In genomic region chr13:12103017-12103416, GRCm38 (mm10) we compare ENCODE assay signal across 18 mouse cellular contexts. TPM values are rescaled to one million over a fixed set of nuclear protein-coding genes. Genes with fewer than 3 reads are reported as not detected.
DNase-seq lines count a peak whose midpoint lies in the region; ATAC-seq and TF ChIP-seq lines count a peak whose summit lies in the region.
"Had no signal": no experiment of that assay in that cellular context is flagged by ENCODE, and none has a peak within 500 bp of the region (broad histone marks: within the 10 kb centered on the region; RNA-seq: fewer than 3 reads in every experiment).

No protein-coding gene starts in this region.

- peak overlapping the region in 1 of 2 experiments; percentile 94; a peak in 1 of 4 replicates for H3K27ac ChIP-seq in heart, embryonic 14.5 days (replicated peaks in 1 of 2; ENCODE audit: control insufficient read depth in 1 of 2, insufficient read depth in 1 of 2, low read depth in 2 of 2, low read length in 2 of 2)
- H3K27ac ChIP-seq in midbrain, embryonic 13.5 days = no peak overlapping the region
- H3K27ac ChIP-seq in midbrain, embryonic 10.5 days (replicated peaks) = no peak overlapping the region
- no peak overlapping the region for H3K27ac ChIP-seq in midbrain, postnatal 0 days (ENCODE audit: low read depth, low read length)
- H3K27ac ChIP-seq: forebrain, embryonic 13.5 days had no signal

- H3K9ac ChIP-seq in heart, embryonic 14.5 days (ENCODE audit: low read length) = peak overlapping the region; percentile 58
- H3K9ac ChIP-seq in midbrain, embryonic 13.5 days (replicated peaks) = no peak overlapping the region
- H3K9ac ChIP-seq in midbrain, postnatal 0 days (replicated peaks; ENCODE audit: low read length, poor library complexity, severe bottlenecking) = no peak overlapping the region
- H3K9ac ChIP-seq: forebrain, embryonic 13.5 days had no signal

- H3K4me2 ChIP-seq in heart, embryonic 14.5 days (ENCODE audit: low read length) = peak overlapping the region; percentile 73
- H3K4me2 ChIP-seq in midbrain, embryonic 13.5 days (replicated peaks) = peak overlapping the region; percentile 17; the same call in 1 of the 2 replicates
- peak overlapping the region; percentile 75 for H3K4me2 ChIP-seq in midbrain, postnatal 0 days (ENCODE audit: low read depth, low read length, poor library complexity, severe bottlenecking)
- H3K4me2 ChIP-seq: forebrain, embryonic 13.5 days had no signal

- no peaks in the 10 kb centered on the region for H3K27me3 ChIP-seq in heart, embryonic 14.5 days (ENCODE audit: control insufficient read depth, insufficient read depth, low read length)
- peaks cover 37% of the 10 kb centered on the region for H3K27me3 ChIP-seq in midbrain, embryonic 13.5 days
- H3K27me3 ChIP-seq in midbrain, embryonic 10.5 days (ENCODE audit: low read depth, poor library complexity, severe bottlenecking) = peaks cover 62% of the 10 kb centered on the region
- no peaks in the 10 kb centered on the region for H3K27me3 ChIP-seq in midbrain, postnatal 0 days (ENCODE audit: insufficient read depth, low read length)

- peaks cover 33 to 47% of the 10 kb centered on the region in 2 experiments for H3K4me1 ChIP-seq in heart, embryonic 14.5 days (ENCODE audit: control insufficient read depth in 2 of 2, insufficient read depth in 2 of 2, low read length in 2 of 2)
- peaks cover 24% of the 10 kb centered on the region for H3K4me1 ChIP-seq in midbrain, embryonic 13.5 days (replicated peaks)
- peaks cover 20% of the 10 kb centered on the region for H3K4me1 ChIP-seq in midbrain, embryonic 10.5 days
- no peaks in the 10 kb centered on the region for H3K4me1 ChIP-seq in midbrain, postnatal 0 days (ENCODE audit: insufficient read depth, low read length)

- no peak for TF ChIP-seq CTCF in midbrain, postnatal 0 days (IDR thresholded peaks at IDR 0.05)

- intact Hi-C loops in heart, postnatal 36 days (cut with DNase I) = loop anchor here (10.0 kb wide), 1 partner anchor 238 kb away; no protein-coding TSS in a partner anchor

- peak overlapping the region; percentile 4 to 96; a peak in 3 of 4 replicates for H3K4me3 ChIP-seq in heart, embryonic 14.5 days (ENCODE audit: control insufficient read depth in 1 of 2, insufficient read depth in 1 of 2, low read depth in 1 of 2, low read length in 2 of 2)
- H3K4me3 ChIP-seq in midbrain, embryonic 13.5 days (replicated peaks) = no peak overlapping the region
- no peak overlapping the region for H3K4me3 ChIP-seq in midbrain, embryonic 10.5 days
- no peak overlapping the region for H3K4me3 ChIP-seq in midbrain, postnatal 0 days (ENCODE audit: low read depth, low read length)
- H3K4me3 ChIP-seq: forebrain, embryonic 13.5 days had no signal

- 52% methylated on average over 3 of the region's 3 CpGs for WGBS in heart, embryonic 14.5 days
- WGBS in midbrain, embryonic 13.5 days = 57% methylated on average over 3 of the region's 3 CpGs
- WGBS in midbrain, embryonic 10.5 days = 60% methylated on average over 3 of the region's 3 CpGs
- WGBS in midbrain, postnatal 0 days = 58% methylated on average over 3 of the region's 3 CpGs

- DNase-seq in heart, postnatal 36 days = no peak
- no peak for DNase-seq in midbrain, embryonic 10.5 days (ENCODE audit: low spot score)
- DNase-seq in cerebellum, postnatal 14 days = peak; percentile 32 to 61
- no peak for DNase-seq in midbrain, postnatal 0 days (ENCODE audit: low spot score)
- DNase-seq: adrenal gland, adult 2 months; embryo, embryonic 11 days; kidney, adult 11 months; kidney, postnatal 14 days; liver; lung, adult 18-20 months; lung, postnatal 36 days; retina, postnatal 1 day; thymus, adult 2 months had no signal

- no peak for ATAC-seq in heart, embryonic 14.5 days (ENCODE audit: insufficient number of reproducible peaks, insufficient read depth, low FRiP score, low read depth)
- no peak for ATAC-seq in midbrain, embryonic 13.5 days
- no peak for ATAC-seq in midbrain, postnatal 0 days (ENCODE audit: low FRiP score)
- no peak for ATAC-seq in monocyte, adult 5-6 weeks (replicated peaks; ENCODE audit: insufficient number of reproducible peaks, low FRiP score, low TSS enrichment, poor library complexity, severe bottlenecking)
- ATAC-seq: CD4-positive, CD25-positive, alpha-beta regulatory T cell, adult 4 months; forebrain, embryonic 13.5 days had no signal

- 0 out of 2 replicates have a peak, but pooled peaks cover 6% of the 10 kb centered on the region for H3K36me3 ChIP-seq in heart, embryonic 14.5 days (ENCODE audit: control insufficient read depth, insufficient read depth, low read length)
- no peaks in the 10 kb centered on the region for H3K36me3 ChIP-seq in midbrain, embryonic 13.5 days
- no peaks in the 10 kb centered on the region for H3K36me3 ChIP-seq in midbrain, embryonic 10.5 days
- no peaks in the 10 kb centered on the region for H3K36me3 ChIP-seq in midbrain, postnatal 0 days (ENCODE audit: insufficient read depth, low read length)

- no peaks in the 10 kb centered on the region for H3K9me3 ChIP-seq in heart, embryonic 14.5 days (ENCODE audit: control insufficient read depth, low read length)
- H3K9me3 ChIP-seq in midbrain, embryonic 13.5 days = no peaks in the 10 kb centered on the region
- no peaks in the 10 kb centered on the region for H3K9me3 ChIP-seq in midbrain, embryonic 10.5 days (replicated peaks)
- no peaks in the 10 kb centered on the region for H3K9me3 ChIP-seq in midbrain, postnatal 0 days (ENCODE audit: low read length)
- H3K9me3 ChIP-seq: forebrain, embryonic 13.5 days had no signal

RNA-seq across cellular contexts. Expression of gene Ryr2, which starts 3.7 kb away (rescaled TPM):
- 64.8 and 69.1 TPM in 2 replicates for polyA plus RNA-seq in heart, embryonic 14.5 days (2014; fragmentation: Nextera tagmentation; extraction: Ambion mirVana)
- total RNA-seq in heart, postnatal 36 days (2021) = 1,000 to 10,000 TPM in 1 of 2 experiments, 100 to 1,000 TPM in 1; 988 to 1,013 TPM
- 2.5 and 2.7 TPM in 2 replicates for polyA plus RNA-seq in midbrain, embryonic 13.5 days (2015; fragmentation: Nextera tagmentation; extraction: Ambion mirVana)
- polyA plus RNA-seq in midbrain, embryonic 10.5 days (2016; fragmentation: Nextera tagmentation; extraction: Ambion mirVana) = 0.07 and 0.31 TPM in 2 replicates
- total RNA-seq in midbrain, postnatal 0 days (2014; rRNA removed) = 22.5 and 41.9 TPM in 2 replicates
- 2.6 and 3.5 TPM in 2 replicates for polyA plus RNA-seq in midbrain, postnatal 0 days (2015; fragmentation: Nextera tagmentation; extraction: Ambion mirVana)
- 0.19 TPM in 1 of 3 replicates, not detected in the others for total RNA-seq in monocyte, adult 5-6 weeks (2017)

Comparison
In these comparisons a context has a peak if more than half of its experiments do, and no peak if none do; other contexts are left out.
1. H3K4me2 ChIP-seq: peak in every context shown above with its lines; median percentile 75 in midbrain, postnatal 0 days; 73 in heart, embryonic 14.5 days; 17 in midbrain, embryonic 13.5 days.
2. H3K4me3 ChIP-seq: peak in heart, embryonic 14.5 days (2 of 2); none in midbrain, embryonic 13.5 days (single experiment), midbrain, embryonic 10.5 days (single experiment) and midbrain, postnatal 0 days (single experiment).
3. DNase-seq: peak in cerebellum, postnatal 14 days (2 of 2); none in heart, postnatal 36 days (0 of 2), midbrain, embryonic 10.5 days (single experiment) and midbrain, postnatal 0 days (single experiment).
4. RNA of gene Ryr2, which starts 3.7 kb away (polyA plus RNA-seq): 64.8 to 69.1 TPM in heart, embryonic 14.5 days; 2.6 to 3.5 TPM in midbrain, postnatal 0 days, 2.5 to 2.7 TPM in midbrain, embryonic 13.5 days and 0.07 to 0.31 TPM in midbrain, embryonic 10.5 days; every median in the first group is over 10 times any median in the second.